Mouse (Mus musculus) kidney, adult 18-20 months (tissue): ENCODE results near the gene Art3.

Experiments used
- DNase-seq: peaks from one replicate; pipeline ENCODE4 v3.0.0; 2021

The Art3 gene

GRCm38 (mm10) chr5:92331635-92332338, at the start of gene Art3:
TSS of gene Art3 (plus strand) at chr5:92331827.
- no peak for DNase-seq

- no peak for DNase-seq
Measured at GRCm38 (mm10) chr5:92282571-92282970, 49.1 kb upstream of the Art3 start.

GRCm38 (mm10) chr5:92283107-92283506, 48.5 kb upstream of the Art3 start:
- no peak for DNase-seq

- DNase-seq, result no peak
Measured at GRCm38 (mm10) chr5:92287840-92288239, 43.8 kb upstream of the Art3 start.

GRCm38 (mm10) chr5:92291652-92292414, 39.8 kb upstream of the Art3 start:
- no peak for DNase-seq

- no peak for DNase-seq
Measured at GRCm38 (mm10) chr5:92294525-92294924, 37.1 kb upstream of the Art3 start.

- DNase-seq, result no peak
Measured at GRCm38 (mm10) chr5:92302149-92302840, 29.3 kb upstream of the Art3 start.

- DNase-seq, result no peak
Measured at GRCm38 (mm10) chr5:92304291-92304690, 27.3 kb upstream of the Art3 start.

- DNase-seq, result peak; percentile 96
Measured at GRCm38 (mm10) chr5:92309681-92310511, 21.7 kb upstream of the Art3 start, which contains the start of gene Sdad1. TSS of gene Sdad1 (minus strand) at chr5:92310479.

- peak; percentile 91 for DNase-seq
Measured at GRCm38 (mm10) chr5:92312046-92312715, 19.4 kb upstream of the Art3 start.

- DNase-seq, result no peak
Measured at GRCm38 (mm10) chr5:92313776-92314175, 17.9 kb upstream of the Art3 start.

- no peak for DNase-seq
Measured at GRCm38 (mm10) chr5:92318119-92318518, 13.5 kb upstream of the Art3 start.

GRCm38 (mm10) chr5:92318596-92318995, 13.0 kb upstream of the Art3 start:
- no peak for DNase-seq

- peak; percentile 6 for DNase-seq
Measured at GRCm38 (mm10) chr5:92321631-92322400, 9.8 kb upstream of the Art3 start.

- no peak for DNase-seq
Measured at GRCm38 (mm10) chr5:92322612-92323011, 9.0 kb upstream of the Art3 start.

- DNase-seq, result peak; percentile 18
Measured at GRCm38 (mm10) chr5:92323264-92323663, 8.4 kb upstream of the Art3 start.

GRCm38 (mm10) chr5:92327367-92327766, 4.3 kb upstream of the Art3 start:
- no peak for DNase-seq

GRCm38 (mm10) chr5:92327929-92328328, 3.7 kb upstream of the Art3 start, which contains the start of gene Cxcl9:
TSS of gene Cxcl9 (minus strand) at chr5:92328079.
- no peak for DNase-seq

GRCm38 (mm10) chr5:92331122-92331521, 505 bp upstream of the Art3 start:
- no peak for DNase-seq

GRCm38 (mm10) chr5:92332359-92332840, 773 bp downstream of the Art3 start:
- DNase-seq, result peak; percentile 31

GRCm38 (mm10) chr5:92336743-92337142, 5.1 kb downstream of the Art3 start:
- no peak for DNase-seq
